14 mouse cellular contexts compared by ENCODE assay signal in the genomic region with DNA sequence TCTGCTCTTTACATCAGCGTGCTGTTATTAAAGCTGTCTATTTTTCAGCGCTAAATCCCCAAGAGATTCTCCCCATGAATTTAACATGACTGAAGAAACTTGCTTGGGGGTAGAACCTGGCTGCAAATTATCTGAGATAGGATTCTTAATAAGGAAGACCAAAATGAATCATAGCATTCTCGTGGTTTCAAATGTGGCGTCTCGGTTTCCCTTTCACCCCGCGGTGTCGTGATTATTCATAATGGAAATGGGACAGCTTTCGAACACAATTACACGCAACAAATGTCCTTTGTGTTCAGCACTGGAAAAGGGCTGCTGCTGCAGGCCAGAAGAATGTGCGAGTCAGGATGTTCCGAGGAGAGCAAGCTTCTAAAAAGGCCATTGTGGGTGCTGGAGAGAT. TPM values are rescaled to one million over a fixed set of nuclear protein-coding genes. Genes with fewer than 3 reads are reported as not detected.
DNase-seq lines count a peak whose midpoint lies in the region; ATAC-seq lines count a peak whose summit lies in the region.
"Had no signal": no experiment of that assay in that cellular context is flagged by ENCODE, and none has a peak within 500 bp of the region (broad histone marks: within the 10 kb centered on the region; RNA-seq: fewer than 3 reads in every experiment).

No protein-coding gene starts in this region.

- peak; percentile 41 for DNase-seq in heart, adult 11 months
- no peak for DNase-seq in heart, adult 18-20 months
- DNase-seq in brain, adult 2 months (ENCODE audit: low read depth, low spot score), result peak; percentile 51
- DNase-seq in heart, adult 9 months (ENCODE audit: low spot score in 2 of 2), result no peak
- DNase-seq in cerebellum, adult 9-10 months, result no peak
- DNase-seq: adrenal gland, postnatal 10 days; cerebellum, adult 11-12 months; embryo, embryonic 11 days; kidney, postnatal 25 days; lung, postnatal 4 days had no signal

- H3K9me3 ChIP-seq in hindbrain, embryonic 16.5 days (ENCODE audit: control insufficient read depth, low read length), result no peaks in the 10 kb centered on the region
- no peaks in the 10 kb centered on the region for H3K9me3 ChIP-seq in neural tube, embryonic 15.5 days (replicated peaks)

- no peak overlapping the region for H3K9ac ChIP-seq in hindbrain, embryonic 16.5 days (ENCODE audit: low read depth, low read length)
- no peak overlapping the region for H3K9ac ChIP-seq in neural tube, embryonic 15.5 days (replicated peaks)

- H3K36me3 ChIP-seq in hindbrain, embryonic 16.5 days (ENCODE audit: control insufficient read depth, insufficient read depth, low read length), result no peaks in the 10 kb centered on the region
- H3K36me3 ChIP-seq in neural tube, embryonic 15.5 days, result no peaks in the 10 kb centered on the region

- no peaks in the 10 kb centered on the region for H3K27me3 ChIP-seq in hindbrain, embryonic 16.5 days (replicated peaks; ENCODE audit: control insufficient read depth, insufficient read depth, low read length)
- no peaks in the 10 kb centered on the region for H3K27me3 ChIP-seq in neural tube, embryonic 15.5 days (replicated peaks)

- H3K27ac ChIP-seq in hindbrain, embryonic 16.5 days (ENCODE audit: low read depth, low read length), result no peak overlapping the region
- H3K27ac ChIP-seq in neural tube, embryonic 15.5 days (replicated peaks), result no peak overlapping the region

- no peak overlapping the region for H3K4me3 ChIP-seq in hindbrain, embryonic 16.5 days (ENCODE audit: low read length)
- no peak overlapping the region for H3K4me3 ChIP-seq in neural tube, embryonic 15.5 days (replicated peaks)

- H3K4me1 ChIP-seq in hindbrain, embryonic 16.5 days (ENCODE audit: control insufficient read depth, insufficient read depth, low read depth, low read length), result peaks cover 13% of the 10 kb centered on the region
- H3K4me1 ChIP-seq in neural tube, embryonic 15.5 days, result peaks cover 34% of the 10 kb centered on the region

- no peak for ATAC-seq in hindbrain, embryonic 16.5 days
- no peak for ATAC-seq in neural tube, embryonic 15.5 days (ENCODE audit: low FRiP score)
- ATAC-seq: forebrain, embryonic 14.5 days; intestine, embryonic 16.5 days had no signal

- peak overlapping the region; percentile 1; the same call in 1 of the 2 replicates for H3K4me2 ChIP-seq in hindbrain, embryonic 16.5 days (ENCODE audit: low read length)
- H3K4me2 ChIP-seq in neural tube, embryonic 15.5 days, result peak overlapping the region; percentile 20; the same call in 1 of the 2 replicates

- 26% methylated on average over 12 of the region's 12 CpGs for WGBS in hindbrain, embryonic 16.5 days
- 21% methylated on average over 12 of the region's 12 CpGs for WGBS in neural tube, embryonic 15.5 days

RNA-seq across cellular contexts. Expression of gene Mylip, which starts 29.4 kb away (rescaled TPM):
- 10 to 100 TPM; 21.1 to 27.0 TPM for total RNA-seq in heart, adult 18-20 months (2021)
- polyA plus RNA-seq in hindbrain, embryonic 16.5 days (2015; fragmentation: Nextera tagmentation; extraction: Ambion mirVana), result 7.8 and 9.6 TPM in 2 replicates
- polyA plus RNA-seq in neural tube, embryonic 15.5 days (2015; fragmentation: Nextera tagmentation; extraction: Ambion mirVana), result 8.4 and 10.9 TPM in 2 replicates

Comparison
In these comparisons a context has a peak if more than half of its experiments do, and no peak if none do; other contexts are left out.
1. DNase-seq: peak in heart, adult 11 months (single experiment) and brain, adult 2 months (single experiment); none in heart, adult 18-20 months (0 of 2), heart, adult 9 months (0 of 2) and cerebellum, adult 9-10 months (single experiment).